Mouse (Mus musculus) hindbrain, embryonic 16.5 days (tissue): ENCODE results near the gene Maco1. TPM values are rescaled to one million over a fixed set of nuclear protein-coding genes. Genes with fewer than 3 reads are reported as not detected.
"Not testable (repeated sequence)": the region's sequence is repeated elsewhere in the genome, so short reads cannot be mapped to it uniquely, and the experiment has no call there.

Experiments used
- ATAC-seq: fragments of 200-750 bp; cut with Nextera tagmentation; 2 replicates; pipeline ENCODE4 v1.8.0; 2017; ENCODE audit warnings: moderate TSS enrichment, moderate library complexity
- H3K27ac ChIP-seq: fragments of 300-500 bp; sonication (generic); 2 replicates; pipeline ENCODE4 v1.5.1; 2014; ENCODE audit warnings: low read depth, mild to moderate bottlenecking, control low read depth, low read length, moderate library complexity
- H3K27me3 ChIP-seq: fragments of 300-500 bp; sonication (generic); replicated peaks from 2 replicates; pipeline ENCODE4 v1.6.1; 2014; ENCODE audit warnings: low read length; ENCODE audit not compliant: control insufficient read depth, insufficient read depth
- H3K36me3 ChIP-seq: fragments of 300-500 bp; sonication (generic); 2 replicates; pipeline ENCODE4 v1.6.1; 2014; ENCODE audit warnings: mild to moderate bottlenecking, low read length, moderate library complexity, mixed read lengths; ENCODE audit not compliant: control insufficient read depth, insufficient read depth
- H3K4me1 ChIP-seq: fragments of 300-500 bp; sonication (generic); 2 replicates; pipeline ENCODE4 v1.6.1; 2014; ENCODE audit warnings: low read depth, low read length; ENCODE audit not compliant: control insufficient read depth, insufficient read depth
- H3K4me2 ChIP-seq: fragments of 300-500 bp; sonication (generic); 2 replicates; pipeline ENCODE4 v1.6.1; 2014; ENCODE audit warnings: mild to moderate bottlenecking, low read length, control low read depth, moderate library complexity
- H3K4me3 ChIP-seq: fragments of 300-500 bp; sonication (generic); 2 replicates; pipeline ENCODE4 v1.5.1; 2014; ENCODE audit warnings: mild to moderate bottlenecking, low read length, control low read depth, moderate library complexity
- H3K9ac ChIP-seq: fragments of 300-500 bp; sonication (generic); 2 replicates; pipeline ENCODE4 v1.6.1; 2014; ENCODE audit warnings: low read depth, mild to moderate bottlenecking, control low read depth, low read length, moderate library complexity
- H3K9me3 ChIP-seq: fragments of 300-500 bp; sonication (generic); 2 replicates; pipeline ENCODE4 v1.6.1; 2014; ENCODE audit warnings: mild to moderate bottlenecking, low read length, moderate library complexity; ENCODE audit not compliant: control insufficient read depth
- WGBS: fragments of 180-500 bp; shearing (Covaris S2); extraction: QIAGEN DNeasy Blood & Tissue Kit; methylation state at CpG from one replicate; pipeline ENCODE4 v1.1.7; 2014; 5-methylcytosine and 5-hydroxymethylcytosine counted together
- polyA plus RNA-seq: library from polyadenylated mRNA; unstranded; fragments of >200 nt; fragmentation: Nextera tagmentation; extraction: Ambion mirVana; gene quantifications from 2 replicates; pipeline ENCODE4 v1.2.1, GENCODE M21; 2015

Gene Maco1
- polyA plus RNA-seq, 1 experiment from 2014 or later: 75.4 TPM

- ATAC-seq: no peak
- Histone ChIP-seq H3K4me2 (no peak overlapping the region), H3K9me3 (no peaks in the 10 kb centered on the region), H3K9ac (no peak overlapping the region), H3K4me1 (no peaks in the 10 kb centered on the region), H3K27ac (no peak overlapping the region), H3K4me3 (no peak overlapping the region), H3K27me3 (no peaks in the 10 kb centered on the region), H3K36me3 (peaks cover 11% of the 10 kb centered on the region; the same call in 1 of the 2 replicates)
- 85% methylated on average over 4 of the region's 4 CpGs for WGBS
Observed at GRCm38 (mm10) chr4:134835486-134835885, 17.7 kb downstream of the Maco1 start.

GRCm38 (mm10) chr4:134831934-134832333 lies 21.2 kb downstream of the Maco1 start:
- Histone ChIP-seq H3K36me3 (peaks cover 22% of the 10 kb centered on the region), H3K27ac (no peak overlapping the region), H3K4me2 (no peak overlapping the region), H3K4me1 (no peaks in the 10 kb centered on the region), H3K4me3 (no peak overlapping the region), H3K9me3 (no peaks in the 10 kb centered on the region), H3K27me3 (no peaks in the 10 kb centered on the region), H3K9ac (no peak overlapping the region)
- 88% methylated on average over 3 of the region's 3 CpGs for WGBS
- no peak for ATAC-seq

DNA sequence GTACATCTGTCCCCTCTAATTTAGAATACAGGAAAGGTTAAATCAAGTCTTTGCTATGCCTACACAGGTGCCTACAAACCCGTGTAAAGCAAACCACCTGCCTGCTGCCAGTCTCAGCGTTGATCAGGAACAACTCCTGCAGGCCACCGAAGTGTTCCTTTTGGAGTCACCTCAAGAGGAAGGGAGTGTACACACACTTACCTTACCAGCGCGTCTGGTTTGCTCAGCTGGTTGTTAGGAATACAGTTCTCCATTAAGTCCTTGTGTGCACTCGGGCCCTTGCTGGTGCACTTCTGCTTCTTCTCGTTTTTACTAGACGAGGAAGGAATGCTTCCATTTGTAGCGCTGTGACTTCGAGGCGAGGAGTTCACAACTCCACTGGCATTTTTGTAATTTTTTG lies 25.3 kb downstream of the Maco1 start:
- WGBS: 94% methylated on average over 11 of the region's 11 CpGs

GRCm38 (mm10) chr4:134826348-134826747 lies 26.8 kb downstream of the Maco1 start:
- Histone ChIP-seq H3K27me3 (no peaks in the 10 kb centered on the region), H3K4me3 (no peak overlapping the region), H3K36me3 (peaks cover 19% of the 10 kb centered on the region), H3K4me2 (no peak overlapping the region), H3K4me1 (no peaks in the 10 kb centered on the region), H3K9me3 (no peaks in the 10 kb centered on the region), H3K9ac (no peak overlapping the region), H3K27ac (no peak overlapping the region)
- ATAC-seq: no peak

More for the DNA sequence above, 25.3 kb downstream of the Maco1 start:
- Histone ChIP-seq H3K4me3 (no peak overlapping the region), H3K27me3 (no peaks in the 10 kb centered on the region), H3K4me2 (no peak overlapping the region), H3K27ac (no peak overlapping the region), H3K4me1 (no peaks in the 10 kb centered on the region), H3K9ac (no peak overlapping the region), H3K36me3 (peaks cover 21% of the 10 kb centered on the region), H3K9me3 (no peaks in the 10 kb centered on the region)
- ATAC-seq: no peak

DNA sequence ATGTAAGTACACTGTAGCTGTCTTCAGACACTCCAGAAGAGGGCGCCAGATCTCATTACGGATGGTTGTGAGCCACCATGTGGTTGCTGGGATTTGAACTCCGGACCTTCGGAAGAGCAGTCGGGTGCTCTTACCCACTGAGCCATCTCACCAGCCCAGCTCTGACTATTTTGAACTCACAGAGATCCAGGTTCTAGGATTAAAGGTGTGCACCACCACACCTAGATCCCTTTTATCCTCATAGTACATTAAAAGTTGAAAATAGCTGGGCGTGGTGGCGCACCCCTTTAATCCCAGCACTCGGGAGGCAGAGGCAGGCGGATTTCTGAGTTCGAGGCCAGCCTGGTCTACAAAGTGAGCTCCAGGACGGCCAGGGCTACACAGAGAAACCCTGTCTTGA lies 27.3 kb downstream of the Maco1 start:
- H3K9ac ChIP-seq, H3K4me2 ChIP-seq, H3K27me3 ChIP-seq, H3K9me3 ChIP-seq, H3K4me3 ChIP-seq, ATAC-seq, H3K4me1 ChIP-seq, H3K27ac ChIP-seq: not testable (repeated sequence)
- 97% methylated on average over 10 of the region's 11 CpGs for WGBS
- H3K36me3 ChIP-seq: peaks cover 19% of the 10 kb centered on the region

GRCm38 (mm10) chr4:134823560-134823959 lies 29.6 kb downstream of the Maco1 start:
- Histone ChIP-seq H3K4me2 (no peak overlapping the region), H3K36me3 (peaks cover 12% of the 10 kb centered on the region), H3K27me3 (no peaks in the 10 kb centered on the region), H3K27ac (no peak overlapping the region), H3K4me3 (no peak overlapping the region), H3K9ac (no peak overlapping the region), H3K9me3 (no peaks in the 10 kb centered on the region), H3K4me1 (no peaks in the 10 kb centered on the region)
- WGBS: 78% methylated on average over 2 of the region's 2 CpGs
- no peak for ATAC-seq

DNA sequence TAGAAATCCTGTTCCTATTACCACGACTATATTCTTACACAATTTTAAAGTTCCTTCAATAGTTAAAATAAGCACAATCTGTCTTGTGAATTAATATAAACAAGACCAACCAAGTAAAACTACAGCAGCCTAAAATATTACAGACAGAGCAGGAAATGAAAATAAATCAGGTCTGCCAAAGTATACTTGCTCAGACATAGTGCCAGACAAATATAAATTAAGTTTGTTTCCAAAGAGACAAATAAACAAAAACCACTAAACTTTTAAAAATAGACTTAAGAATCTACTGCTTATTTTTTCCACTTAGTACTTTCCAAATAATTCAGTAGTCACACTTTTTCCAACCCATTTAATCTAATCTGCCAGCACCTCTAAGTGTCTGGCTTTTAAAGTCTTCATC lies 32.1 kb downstream of the Maco1 start:
- Histone ChIP-seq H3K27me3 (no peaks in the 10 kb centered on the region), H3K4me3 (no peak overlapping the region), H3K4me1 (no peaks in the 10 kb centered on the region), H3K4me2 (no peak overlapping the region), H3K27ac (no peak overlapping the region), H3K36me3 (0 out of 2 replicates have a peak, but pooled peaks cover 2% of the 10 kb centered on the region), H3K9me3 (no peaks in the 10 kb centered on the region), H3K9ac (no peak overlapping the region)
- WGBS: 81% methylated on average over 1 of the region's 1 CpGs
- no peak for ATAC-seq

DNA sequence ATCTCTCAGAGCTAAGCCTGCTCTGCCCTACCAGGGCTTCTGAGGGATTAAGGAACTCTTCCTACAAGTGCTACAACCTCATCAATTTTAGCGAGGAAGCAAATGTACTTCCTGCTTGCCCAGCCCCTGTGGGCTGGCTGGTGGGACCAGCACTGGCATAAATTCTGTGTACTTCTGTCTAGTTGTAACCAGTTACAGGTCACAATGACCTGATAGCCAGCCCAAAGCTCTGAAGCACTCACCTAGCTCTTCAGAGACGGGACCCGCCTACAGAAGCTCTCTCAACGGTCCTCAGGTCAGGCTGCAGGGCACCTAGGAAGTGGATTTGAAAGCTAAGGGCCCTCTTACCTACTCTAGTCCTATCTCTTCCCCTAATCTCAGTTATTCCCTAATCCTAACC lies 35.4 kb downstream of the Maco1 start:
- Histone ChIP-seq H3K4me1 (peaks cover 3% of the 10 kb centered on the region), H3K4me2 (no peak overlapping the region), H3K27me3 (no peaks in the 10 kb centered on the region), H3K36me3 (no peaks in the 10 kb centered on the region), H3K9ac (no peak overlapping the region), H3K9me3 (no peaks in the 10 kb centered on the region), H3K4me3 (no peak overlapping the region), H3K27ac (no peak overlapping the region)
- 91% methylated on average over 4 of the region's 4 CpGs for WGBS
- no peak for ATAC-seq

GRCm38 (mm10) chr4:134814229-134814571 lies 38.9 kb downstream of the Maco1 start:
- Histone ChIP-seq H3K4me2 (no peak overlapping the region), H3K27ac (no peak overlapping the region), H3K9me3 (no peaks in the 10 kb centered on the region), H3K4me1 (peaks cover 3% of the 10 kb centered on the region), H3K4me3 (no peak overlapping the region), H3K36me3 (peaks cover 22% of the 10 kb centered on the region), H3K27me3 (no peaks in the 10 kb centered on the region), H3K9ac (no peak overlapping the region)
- no peak for ATAC-seq
- 83% methylated on average over 4 of the region's 4 CpGs for WGBS
